Mouse (Mus musculus) liver, postnatal 0 days (tissue): ENCODE measurements around the gene Tatdn2.
"Not testable (repeated sequence)": the region's sequence is repeated elsewhere in the genome, so short reads cannot be mapped to it uniquely, and the experiment has no call there.

Experiments used
- CTCF ChIP-seq: sonication (generic); IDR thresholded peaks from 2 replicates; pipeline ENCODE4 v1.5.1; 2016; ENCODE audit warnings: antibody characterized with exemption, low read depth
- EP300 ChIP-seq: IDR thresholded peaks from 2 replicates; pipeline ENCODE4 v1.6.1; 2016; ENCODE audit warnings: antibody characterized with exemption, low read depth, mild to moderate bottlenecking

- TF ChIP-seq CTCF, result peak; percentile 42
- not testable (repeated sequence) for TF ChIP-seq EP300
Observed at GRCm38 (mm10) chr6:113672029-113672428, 24.8 kb upstream of the Tatdn2 start.
